Mouse (Mus musculus) heart, embryonic 10.5 days (tissue): ENCODE data around the gene Ppp1r10. TPM values are rescaled to one million over a fixed set of nuclear protein-coding genes. Genes with fewer than 3 reads are reported as not detected.
A peak's percentile ranks its signal among the peaks of the same experiment; 100 is the strongest.
"Not testable (repeated sequence)": the region's sequence is repeated elsewhere in the genome, so short reads cannot be mapped to it uniquely, and the experiment has no call there.

Source experiments
- DNase-seq: peaks from one replicate; pipeline ENCODE4 v3.0.0-alpha.2; 2017; ENCODE audit warnings: low spot score
- H3K27ac ChIP-seq: fragments of 300-500 bp; sonication (generic); 2 replicates; pipeline ENCODE4 v1.5.1; 2016; ENCODE audit warnings: mild to moderate bottlenecking
- H3K27me3 ChIP-seq: fragments of 300-500 bp; sonication (generic); 2 replicates; pipeline ENCODE4 v1.6.1; 2016; ENCODE audit warnings: mild to moderate bottlenecking; ENCODE audit not compliant: poor library complexity, insufficient read depth, severe bottlenecking
- H3K36me3 ChIP-seq: fragments of 300-500 bp; sonication (generic); 2 replicates; pipeline ENCODE4 v1.6.1; 2016; ENCODE audit warnings: mild to moderate bottlenecking, moderate library complexity
- H3K4me1 ChIP-seq: fragments of 300-500 bp; sonication (generic); 2 replicates; pipeline ENCODE4 v1.6.1; 2016; ENCODE audit warnings: mild to moderate bottlenecking
- H3K4me3 ChIP-seq: fragments of 300-500 bp; sonication (generic); 2 replicates; pipeline ENCODE4 v1.5.1; 2016; ENCODE audit warnings: mild to moderate bottlenecking, moderate library complexity
- H3K9me3 ChIP-seq: fragments of 300-500 bp; sonication (generic); 2 replicates; pipeline ENCODE4 v1.6.1; 2016; ENCODE audit warnings: mild to moderate bottlenecking, moderate library complexity
- WGBS: fragments of 180-500 bp; shearing (Covaris S2); methylation state at CpG from one replicate; pipeline ENCODE4 v1.1.7; 2016; 5-methylcytosine and 5-hydroxymethylcytosine counted together
- polyA plus RNA-seq: library from polyadenylated mRNA; unstranded; fragments of >200 nt; fragmentation: Nextera tagmentation; extraction: Ambion mirVana; gene quantifications from 2 replicates; pipeline ENCODE4 v1.2.1, GENCODE M21; 2016

Gene Ppp1r10
- polyA plus RNA-seq, 1 experiment from 2014 or later: 45.2 TPM

DNA sequence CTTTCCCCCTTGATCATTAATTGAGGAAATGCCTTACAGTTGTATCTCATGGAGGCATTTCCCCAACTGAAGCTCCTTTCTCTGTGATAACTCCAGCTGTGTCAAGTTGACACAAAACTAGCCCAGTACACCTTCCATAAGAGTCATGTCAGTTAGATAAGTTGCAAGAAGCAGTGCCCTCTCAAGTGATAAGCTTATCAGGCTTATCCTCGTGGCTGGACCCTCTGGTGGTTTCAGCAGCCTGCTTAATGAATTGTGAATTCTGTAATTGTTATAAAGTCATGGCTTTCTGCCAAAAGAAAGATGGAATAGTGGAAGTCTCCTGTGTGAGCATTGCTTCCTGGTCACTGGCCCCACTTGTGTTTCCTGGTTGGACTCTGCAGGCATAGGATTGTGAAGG lies 11.2 kb downstream of the Ppp1r10 start:
- Histone ChIP-seq H3K9me3 (no peaks in the 10 kb centered on the region), H3K36me3 (peaks cover 89% of the 10 kb centered on the region), H3K27ac (no peak overlapping the region)

GRCm38 (mm10) chr17:35929534-35929933 lies 13.3 kb downstream of the Ppp1r10 start:
- Histone ChIP-seq H3K4me1 (0 out of 2 replicates have a peak, but pooled peaks cover 4% of the 10 kb centered on the region), H3K36me3 (peaks cover 74% of the 10 kb centered on the region), H3K4me3 (no peak overlapping the region), H3K9me3 (no peaks in the 10 kb centered on the region), H3K27me3 (no peaks in the 10 kb centered on the region), H3K27ac (no peak overlapping the region)
- WGBS: 94% methylated on average over 2 of the region's 2 CpGs
- DNase-seq: peak; percentile 68

More for the DNA sequence above, 11.2 kb downstream of the Ppp1r10 start:
- no peak for DNase-seq
- Histone ChIP-seq H3K4me1 (0 out of 2 replicates have a peak, but pooled peaks cover 4% of the 10 kb centered on the region), H3K27me3 (no peaks in the 10 kb centered on the region), H3K4me3 (no peak overlapping the region)
- WGBS: 17% methylated on average over 1 of the region's 1 CpGs

GRCm38 (mm10) chr17:35930627-35931026 lies 14.4 kb downstream of the Ppp1r10 start:
- no peak overlapping the region for H3K27ac ChIP-seq
- H3K9me3 ChIP-seq: no peaks in the 10 kb centered on the region
- no peak for DNase-seq
- 0 out of 2 replicates have a peak, but pooled peaks cover 4% of the 10 kb centered on the region for H3K4me1 ChIP-seq
- no peaks in the 10 kb centered on the region for H3K27me3 ChIP-seq
- H3K4me3 ChIP-seq: no peak overlapping the region
- H3K36me3 ChIP-seq: peaks cover 64% of the 10 kb centered on the region
- 93% methylated on average over 12 of the region's 12 CpGs for WGBS

DNA sequence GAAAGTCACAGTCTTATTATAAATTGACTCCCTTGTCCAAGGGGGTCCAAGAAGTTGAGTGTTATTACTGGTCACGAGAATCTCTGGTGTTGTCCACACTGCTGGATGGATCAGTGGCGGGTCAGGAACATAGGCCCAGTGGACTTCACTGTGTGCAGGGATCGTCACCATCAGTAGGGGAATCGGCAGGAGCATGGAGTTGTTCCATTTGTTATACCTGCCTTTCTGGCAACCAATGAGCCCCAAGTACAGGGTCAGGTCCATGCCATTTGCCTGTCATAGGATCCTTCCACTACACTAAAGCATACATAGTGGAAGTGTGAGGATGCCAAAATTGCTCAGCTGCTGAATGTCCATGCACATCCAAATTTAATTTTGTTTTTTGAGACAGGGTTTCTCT lies 16.4 kb downstream of the Ppp1r10 start:
- Histone ChIP-seq H3K4me3 (no peak overlapping the region), H3K4me1 (no peaks in the 10 kb centered on the region), H3K27me3 (no peaks in the 10 kb centered on the region), H3K36me3 (peaks cover 48% of the 10 kb centered on the region), H3K9me3 (no peaks in the 10 kb centered on the region), H3K27ac (no peak overlapping the region)
- 93% methylated on average over 4 of the region's 4 CpGs for WGBS
- DNase-seq: no peak

- WGBS: 89% methylated on average over 14 of the region's 14 CpGs
- H3K27me3 ChIP-seq, H3K9me3 ChIP-seq, H3K4me3 ChIP-seq, DNase-seq, H3K4me1 ChIP-seq, H3K27ac ChIP-seq: not testable (repeated sequence)
- peaks cover 16% of the 10 kb centered on the region for H3K36me3 ChIP-seq
Measured at GRCm38 (mm10) chr17:35935763-35936162, 19.5 kb downstream of the Ppp1r10 start.

- DNase-seq: peak; percentile 74
- 0 out of 2 replicates have a peak, but pooled peaks cover 5% of the 10 kb centered on the region for H3K9me3 ChIP-seq
- no peaks in the 10 kb centered on the region for H3K4me1 ChIP-seq
- no peaks in the 10 kb centered on the region for H3K27me3 ChIP-seq
- no peak overlapping the region for H3K4me3 ChIP-seq
- H3K27ac ChIP-seq: no peak overlapping the region
- H3K36me3 ChIP-seq: no peaks in the 10 kb centered on the region
- WGBS: 33% methylated on average over 2 of the region's 2 CpGs
Measured at GRCm38 (mm10) chr17:35937700-35938348, 21.6 kb downstream of the Ppp1r10 start.

DNA sequence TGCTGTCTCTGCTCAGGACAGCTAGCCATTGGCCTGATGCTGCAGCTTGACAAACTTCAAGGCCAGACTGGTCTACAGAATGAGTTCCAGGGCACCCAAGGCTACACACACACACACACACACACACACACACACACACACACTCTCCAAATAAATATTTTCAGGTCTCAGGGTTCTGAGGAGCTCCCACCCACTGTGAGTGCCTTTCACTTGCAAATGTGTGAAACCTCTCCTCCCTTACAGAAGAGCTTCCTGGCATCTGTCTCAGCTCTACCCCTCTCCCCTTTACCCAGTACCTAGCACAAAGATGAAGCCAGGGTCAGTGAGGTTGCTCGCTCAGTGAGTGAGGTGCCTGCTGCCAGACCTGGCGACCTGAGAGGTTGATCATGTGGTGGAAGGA lies 22.9 kb downstream of the Ppp1r10 start:
- Histone ChIP-seq H3K4me3 (no peak overlapping the region), H3K27me3 (no peaks in the 10 kb centered on the region), H3K4me1 (no peaks in the 10 kb centered on the region), H3K27ac (no peak overlapping the region), H3K36me3 (no peaks in the 10 kb centered on the region), H3K9me3 (0 out of 2 replicates have a peak, but pooled peaks cover 5% of the 10 kb centered on the region)
- WGBS: 37% methylated on average over 2 of the region's 2 CpGs
- no peak for DNase-seq

DNA sequence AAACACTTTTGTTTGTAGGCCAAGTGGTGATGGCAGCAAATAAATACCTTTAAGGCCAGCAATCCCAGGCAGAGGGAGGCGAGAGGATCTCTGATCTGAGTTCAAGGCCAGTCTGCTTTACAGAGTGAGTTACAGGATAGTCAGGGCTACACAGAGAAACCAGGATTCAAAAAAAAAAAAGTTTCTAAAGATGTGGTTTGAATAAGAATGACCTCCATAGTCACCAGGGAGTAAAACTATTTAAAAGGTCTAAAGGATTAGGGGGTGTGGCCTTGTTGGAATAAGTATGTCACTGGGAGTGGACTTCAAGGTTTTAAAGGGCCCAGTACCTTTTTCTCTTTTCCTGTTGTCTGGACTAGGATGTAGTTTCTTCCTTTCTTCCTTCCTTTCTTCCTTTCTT lies 23.7 kb downstream of the Ppp1r10 start:
- 48% methylated on average over 1 of the region's 1 CpGs for WGBS
- no peak for DNase-seq
- Histone ChIP-seq H3K4me1 (no peaks in the 10 kb centered on the region), H3K9me3 (0 out of 2 replicates have a peak, but pooled peaks cover 5% of the 10 kb centered on the region), H3K27ac (no peak overlapping the region), H3K4me3 (no peak overlapping the region), H3K27me3 (no peaks in the 10 kb centered on the region), H3K36me3 (no peaks in the 10 kb centered on the region)

- H3K4me3 ChIP-seq, H3K27me3 ChIP-seq, H3K4me1 ChIP-seq, H3K9me3 ChIP-seq, H3K27ac ChIP-seq: not testable (repeated sequence)
- H3K36me3 ChIP-seq: peaks cover 11% of the 10 kb centered on the region
- DNase-seq: peak; percentile 68
Measured at GRCm38 (mm10) chr17:35950946-35951345, 34.7 kb downstream of the Ppp1r10 start.

DNA sequence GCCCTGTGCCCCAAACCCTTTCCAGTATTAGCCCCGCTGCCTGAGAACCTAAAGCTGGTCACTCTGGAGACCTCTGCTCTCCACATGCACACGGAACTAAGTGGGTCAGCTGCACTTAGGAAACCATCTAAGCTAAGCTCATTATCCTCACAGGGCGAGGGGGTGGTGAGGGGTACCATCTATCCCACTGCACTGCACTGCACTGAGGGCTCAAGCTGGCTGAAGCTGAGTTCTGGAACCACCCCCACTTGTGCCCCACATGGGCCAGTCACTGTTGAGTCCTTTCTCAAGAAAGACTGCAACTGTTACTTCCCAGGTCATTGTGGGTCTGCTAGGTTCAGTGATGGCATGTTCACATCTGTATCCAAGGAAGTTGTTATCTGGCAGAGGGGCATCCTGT lies 36.3 kb downstream of the Ppp1r10 start:
- H3K27ac ChIP-seq, H3K9me3 ChIP-seq, H3K27me3 ChIP-seq, DNase-seq, H3K4me3 ChIP-seq, H3K4me1 ChIP-seq: not testable (repeated sequence)
- H3K36me3 ChIP-seq: peaks cover 27% of the 10 kb centered on the region
- WGBS: 86% methylated on average over 3 of the region's 3 CpGs

- H3K27me3 ChIP-seq: no peaks in the 10 kb centered on the region
- H3K4me3 ChIP-seq: no peak overlapping the region
- WGBS: 75% methylated on average over 8 of the region's 8 CpGs
- peaks cover 48% of the 10 kb centered on the region for H3K36me3 ChIP-seq
- H3K9me3 ChIP-seq: no peaks in the 10 kb centered on the region
- no peak for DNase-seq
- H3K27ac ChIP-seq: no peak overlapping the region
- H3K4me1 ChIP-seq: no peaks in the 10 kb centered on the region
Measured at GRCm38 (mm10) chr17:35954665-35955064, 38.4 kb downstream of the Ppp1r10 start.

DNA sequence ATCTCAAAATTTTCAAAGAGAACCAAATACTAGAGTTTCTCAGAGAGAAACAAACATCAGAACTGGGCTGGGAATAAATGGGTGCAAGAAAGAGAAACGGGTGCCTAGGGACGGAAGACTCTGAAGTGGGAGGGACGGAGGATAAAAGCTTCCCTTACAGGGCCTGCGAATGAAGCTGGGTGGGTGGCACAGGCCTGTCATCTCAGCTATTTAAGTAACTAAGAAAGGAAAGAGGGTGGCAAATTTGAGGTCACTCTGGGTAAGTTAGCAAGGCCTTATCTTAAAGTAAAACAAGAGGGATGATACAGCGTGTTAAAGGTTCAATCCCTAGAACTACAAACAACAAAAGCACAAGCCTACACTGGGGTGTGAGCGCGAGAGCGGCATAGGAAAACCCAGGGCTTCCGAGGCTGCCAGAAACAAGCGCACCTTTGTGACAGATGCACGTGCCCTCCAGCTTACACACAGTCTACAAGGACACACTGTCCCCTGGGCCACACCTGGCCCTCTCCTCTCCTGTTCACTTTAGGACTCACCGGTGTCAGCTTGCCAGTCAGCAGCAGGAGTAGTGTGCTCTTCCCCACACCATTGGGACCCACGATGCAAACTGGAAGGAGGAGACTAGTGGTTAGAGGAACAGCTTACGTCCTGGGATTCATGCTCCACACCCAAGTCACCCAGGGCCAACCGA lies 42.4 kb downstream of the Ppp1r10 start:
- no peak overlapping the region for H3K27ac ChIP-seq
- peak; percentile 69 for DNase-seq

GRCm38 (mm10) chr17:35963279-35963678 lies 47.0 kb downstream of the Ppp1r10 start:
- no peak overlapping the region for H3K27ac ChIP-seq
- no peak overlapping the region for H3K4me3 ChIP-seq
- no peaks in the 10 kb centered on the region for H3K9me3 ChIP-seq
- DNase-seq: peak; percentile 58
- H3K4me1 ChIP-seq: peaks cover 2% of the 10 kb centered on the region
- peaks cover 80% of the 10 kb centered on the region for H3K36me3 ChIP-seq
- 92% methylated on average over 10 of the region's 10 CpGs for WGBS
- H3K27me3 ChIP-seq: no peaks in the 10 kb centered on the region

More for the DNA sequence above, 42.4 kb downstream of the Ppp1r10 start:
- 95% methylated on average over 15 of the region's 15 CpGs for WGBS
- Histone ChIP-seq H3K4me3 (no peak overlapping the region), H3K27me3 (no peaks in the 10 kb centered on the region), H3K9me3 (no peaks in the 10 kb centered on the region), H3K36me3 (peaks cover 88% of the 10 kb centered on the region), H3K4me1 (no peaks in the 10 kb centered on the region)
